Mouse (Mus musculus) stomach, postnatal 0 days (tissue): ENCODE data around the gene Pafah1b2.

ENCODE experiments used
- CTCF ChIP-seq: IDR thresholded peaks from 2 replicates; pipeline ENCODE4 v1.5.1; 2016; ENCODE audit warnings: antibody characterized with exemption, low read depth, mild to moderate bottlenecking, moderate library complexity
- EP300 ChIP-seq: optimal IDR thresholded peaks from 2 replicates; pipeline ENCODE3; 2016; ENCODE audit warnings: antibody characterized with exemption

DNA sequence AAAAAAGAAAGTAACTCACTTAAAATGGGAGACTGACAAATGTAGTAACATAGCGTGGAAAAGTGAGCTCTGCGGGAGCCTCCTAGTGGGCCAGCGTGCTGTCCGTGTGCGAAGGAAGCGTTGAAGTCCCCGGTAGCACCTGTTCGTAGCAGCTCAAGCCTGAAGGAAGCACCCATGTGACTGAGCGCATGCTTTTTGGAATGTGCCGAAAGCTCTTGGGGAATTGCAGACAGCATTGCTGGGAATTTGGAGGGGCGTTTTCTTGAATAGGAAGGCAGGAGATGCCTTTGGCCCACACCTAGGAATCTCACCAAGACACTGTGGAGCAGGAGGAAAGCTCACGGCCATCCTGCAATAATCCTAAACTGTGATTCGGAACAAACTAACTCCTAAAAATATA is 26.3 kb upstream of the Pafah1b2 start:
- no peak for TF ChIP-seq CTCF
- TF ChIP-seq EP300, result no peak
